Mouse (Mus musculus) midbrain, embryonic 11.5 days (tissue): ENCODE measurements at regions not wholly inside any gene's neighbourhood (a gene's known extent, or its start where the extent isn't known, plus 50 kb on each side); places are given as distances from the start of the nearest gene placed in this dataset.

Experiments used
- ATAC-seq: fragments of 200-750 bp; cut with Nextera tagmentation; 2 replicates; pipeline ENCODE4 v1.8.0; 2017; ENCODE audit warnings: moderate TSS enrichment, moderate library complexity; ENCODE audit not compliant: low FRiP score
- DNase-seq: peaks from one replicate; pipeline ENCODE4 v3.0.0; 2015; ENCODE audit warnings: low spot score; ENCODE audit errors: missing footprints
- H3K27ac ChIP-seq: fragments of 300-500 bp; sonication (generic); 2 replicates; pipeline ENCODE4 v1.5.1; 2014; ENCODE audit warnings: low read depth, low read length
- H3K27me3 ChIP-seq: fragments of 300-500 bp; sonication (generic); 2 replicates; pipeline ENCODE4 v1.6.1; 2014; ENCODE audit warnings: mild to moderate bottlenecking, low read length, moderate library complexity, mixed read lengths; ENCODE audit not compliant: control insufficient read depth, insufficient read depth
- H3K36me3 ChIP-seq: fragments of 300-500 bp; sonication (generic); 2 replicates; pipeline ENCODE4 v1.6.1; 2014; ENCODE audit warnings: mild to moderate bottlenecking, low read length, moderate library complexity, mixed read lengths; ENCODE audit not compliant: control insufficient read depth, insufficient read depth
- H3K4me1 ChIP-seq: fragments of 300-500 bp; sonication (generic); 2 replicates; pipeline ENCODE4 v1.6.1; 2014; ENCODE audit warnings: low read length; ENCODE audit not compliant: control insufficient read depth, insufficient read depth
- H3K4me2 ChIP-seq: fragments of 300-500 bp; sonication (generic); 2 replicates; pipeline ENCODE4 v1.6.1; 2014; ENCODE audit warnings: mild to moderate bottlenecking, moderate library complexity
- H3K4me3 ChIP-seq: fragments of 300-500 bp; sonication (generic); 2 replicates; pipeline ENCODE4 v1.5.1; 2014; ENCODE audit warnings: low read depth, low read length
- H3K9ac ChIP-seq: fragments of 300-500 bp; sonication (generic); 2 replicates; pipeline ENCODE4 v1.6.1; 2014; ENCODE audit warnings: low read length
- H3K9me3 ChIP-seq: fragments of 300-500 bp; sonication (generic); 2 replicates; pipeline ENCODE4 v1.6.1; 2016; ENCODE audit warnings: low read length; ENCODE audit not compliant: control insufficient read depth
- WGBS: fragments of 180-500 bp; shearing (Covaris S2); extraction: QIAGEN DNeasy Blood & Tissue Kit; methylation state at CpG from one replicate; pipeline ENCODE4 v1.1.7; 2014; 5-methylcytosine and 5-hydroxymethylcytosine counted together

- Histone ChIP-seq H3K4me3 (no peak overlapping the region), H3K9me3 (no peaks in the 10 kb centered on the region), H3K36me3 (no peaks in the 10 kb centered on the region), H3K9ac (no peak overlapping the region), H3K27me3 (no peaks in the 10 kb centered on the region), H3K4me1 (no peaks in the 10 kb centered on the region), H3K27ac (no peak overlapping the region), H3K4me2 (no peak overlapping the region)
- no peak for DNase-seq
- 68% methylated on average over 4 of the region's 4 CpGs for WGBS
- ATAC-seq, result no peak
Measured at GRCm38 (mm10) chr5:58822704-58823103, 1104.9 kb downstream of the Pcdh7 start.

- Histone ChIP-seq H3K27me3 (no peaks in the 10 kb centered on the region), H3K4me3 (no peak overlapping the region), H3K9ac (no peak overlapping the region), H3K36me3 (no peaks in the 10 kb centered on the region), H3K4me2 (no peak overlapping the region), H3K4me1 (no peaks in the 10 kb centered on the region), H3K27ac (no peak overlapping the region), H3K9me3 (no peaks in the 10 kb centered on the region)
- 53% methylated on average over 3 of the region's 3 CpGs for WGBS
- DNase-seq (no peak), ATAC-seq (no peak)
Measured at GRCm38 (mm10) chr5:58825970-58826369, 1108.2 kb downstream of the Pcdh7 start.

- no peaks in the 10 kb centered on the region for H3K4me1 ChIP-seq
- no peak overlapping the region for H3K27ac ChIP-seq
- no peak overlapping the region for H3K4me2 ChIP-seq
- H3K36me3 ChIP-seq, result no peaks in the 10 kb centered on the region
- no peaks in the 10 kb centered on the region for H3K9me3 ChIP-seq
- no peaks in the 10 kb centered on the region for H3K27me3 ChIP-seq
- ATAC-seq (no peak), DNase-seq (no peak)
- H3K9ac ChIP-seq, result no peak overlapping the region
- no peak overlapping the region for H3K4me3 ChIP-seq
Measured at GRCm38 (mm10) chr5:58847001-58847400, 1129.2 kb downstream of the Pcdh7 start.

DNA sequence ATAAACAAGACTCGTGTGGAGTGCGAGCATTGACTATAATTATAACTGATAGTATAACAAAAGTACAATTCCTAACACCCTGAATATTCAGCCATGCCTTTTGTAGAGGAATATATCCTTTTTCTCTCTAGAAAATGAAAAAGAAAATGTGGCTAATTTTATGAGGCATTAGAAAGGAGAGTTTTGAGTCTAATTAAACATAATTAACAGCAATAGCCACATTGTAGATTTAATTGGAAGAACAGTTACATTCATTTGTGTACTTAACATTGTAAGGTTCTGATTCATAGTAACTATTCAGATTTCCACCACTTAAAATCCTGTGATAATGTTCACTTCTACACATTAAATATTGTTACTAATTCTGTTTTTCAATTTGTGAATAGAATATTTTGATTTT, 1140.2 kb downstream of the Pcdh7 start:
- no peak overlapping the region for H3K4me3 ChIP-seq
- no peak overlapping the region for H3K9ac ChIP-seq
- no peaks in the 10 kb centered on the region for H3K4me1 ChIP-seq
- no peak overlapping the region for H3K4me2 ChIP-seq
- DNase-seq, result no peak
- no peak for ATAC-seq
- H3K36me3 ChIP-seq, result no peaks in the 10 kb centered on the region
- H3K27me3 ChIP-seq, result no peaks in the 10 kb centered on the region
- H3K27ac ChIP-seq, result no peak overlapping the region
- 94% methylated on average over 2 of the region's 2 CpGs for WGBS
- H3K9me3 ChIP-seq, result no peaks in the 10 kb centered on the region

- Histone ChIP-seq H3K36me3 (no peaks in the 10 kb centered on the region), H3K4me1 (no peaks in the 10 kb centered on the region), H3K27me3 (no peaks in the 10 kb centered on the region), H3K4me2 (no peak overlapping the region), H3K9me3 (no peaks in the 10 kb centered on the region), H3K27ac (no peak overlapping the region), H3K9ac (no peak overlapping the region), H3K4me3 (no peak overlapping the region)
- no peak for DNase-seq
- peak; percentile 27; the same call in 1 of the 2 replicates for ATAC-seq
- 84% methylated on average over 3 of the region's 3 CpGs for WGBS
Measured at GRCm38 (mm10) chr5:58893493-58893892, 1175.7 kb downstream of the Pcdh7 start.

DNA sequence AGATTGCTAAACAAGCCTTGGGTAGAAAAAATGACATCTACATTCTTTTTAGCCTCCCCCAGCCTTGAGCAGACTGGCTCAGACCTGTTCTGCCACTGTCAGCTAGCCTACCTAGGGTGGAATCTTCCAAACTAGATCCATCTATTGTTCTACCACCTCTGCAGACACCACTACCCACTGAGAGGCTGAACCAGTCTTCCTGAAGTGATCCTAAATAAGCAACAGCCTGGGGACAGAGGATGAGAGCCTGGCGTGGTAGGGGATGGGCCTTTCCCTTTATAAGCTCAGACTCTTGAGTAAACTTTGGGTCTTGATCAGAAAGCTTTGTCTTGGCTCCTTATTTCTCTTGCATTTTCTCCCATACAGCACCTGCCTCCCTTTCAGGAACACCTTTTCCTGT, 1223.7 kb downstream of the Pcdh7 start:
- Histone ChIP-seq H3K9ac (no peak overlapping the region), H3K4me3 (no peak overlapping the region), H3K36me3 (no peaks in the 10 kb centered on the region), H3K4me2 (no peak overlapping the region), H3K27ac (no peak overlapping the region), H3K4me1 (no peaks in the 10 kb centered on the region), H3K9me3 (no peaks in the 10 kb centered on the region), H3K27me3 (no peaks in the 10 kb centered on the region)
- DNase-seq, result no peak
- WGBS, result 79% methylated on average over 1 of the region's 1 CpGs
- no peak for ATAC-seq

GRCm38 (mm10) chr5:58975268-58975667, 1257.5 kb downstream of the Pcdh7 start:
- H3K4me1 ChIP-seq, result no peaks in the 10 kb centered on the region
- no peak overlapping the region for H3K4me3 ChIP-seq
- DNase-seq (no peak), ATAC-seq (0 out of 2 replicates have a peak, but pooled peaks have one; percentile 24)
- no peak overlapping the region for H3K4me2 ChIP-seq
- WGBS, result 89% methylated on average over 2 of the region's 2 CpGs
- no peak overlapping the region for H3K9ac ChIP-seq
- no peaks in the 10 kb centered on the region for H3K36me3 ChIP-seq
- no peaks in the 10 kb centered on the region for H3K9me3 ChIP-seq
- no peaks in the 10 kb centered on the region for H3K27me3 ChIP-seq
- H3K27ac ChIP-seq, result no peak overlapping the region

GRCm38 (mm10) chr5:58987754-58988153, 1270.0 kb downstream of the Pcdh7 start:
- Histone ChIP-seq H3K4me2 (no peak overlapping the region), H3K36me3 (no peaks in the 10 kb centered on the region), H3K27me3 (no peaks in the 10 kb centered on the region), H3K4me1 (no peaks in the 10 kb centered on the region), H3K27ac (no peak overlapping the region), H3K9me3 (no peaks in the 10 kb centered on the region), H3K4me3 (no peak overlapping the region), H3K9ac (no peak overlapping the region)
- ATAC-seq (peak; percentile 57; the same call in 1 of the 2 replicates), DNase-seq (no peak)
- WGBS, result 100% methylated on average over 1 of the region's 1 CpGs
